Mouse (Mus musculus) WW6 (cell line): ENCODE data around the gene Atn1.

Experiments used
- DNase-seq: peaks from one replicate; pipeline ENCODE4 v3.0.0-alpha.2; 2013; ENCODE audit warnings: low read depth, low spot score

Atn1 gene

GRCm38 (mm10) chr6:124740888-124741761 is 15.2 kb downstream of the Atn1 start, which contains the start of gene Grcc10:
Gene Grcc10 (minus strand): TSS chr6:124741374.
- DNase-seq: peak; percentile 98

GRCm38 (mm10) chr6:124740211-124740887 is 16.0 kb downstream of the Atn1 start:
- peak; percentile 43 for DNase-seq

- no peak for DNase-seq
Observed at GRCm38 (mm10) chr6:124739231-124739796, 17.0 kb downstream of the Atn1 start.

DNA sequence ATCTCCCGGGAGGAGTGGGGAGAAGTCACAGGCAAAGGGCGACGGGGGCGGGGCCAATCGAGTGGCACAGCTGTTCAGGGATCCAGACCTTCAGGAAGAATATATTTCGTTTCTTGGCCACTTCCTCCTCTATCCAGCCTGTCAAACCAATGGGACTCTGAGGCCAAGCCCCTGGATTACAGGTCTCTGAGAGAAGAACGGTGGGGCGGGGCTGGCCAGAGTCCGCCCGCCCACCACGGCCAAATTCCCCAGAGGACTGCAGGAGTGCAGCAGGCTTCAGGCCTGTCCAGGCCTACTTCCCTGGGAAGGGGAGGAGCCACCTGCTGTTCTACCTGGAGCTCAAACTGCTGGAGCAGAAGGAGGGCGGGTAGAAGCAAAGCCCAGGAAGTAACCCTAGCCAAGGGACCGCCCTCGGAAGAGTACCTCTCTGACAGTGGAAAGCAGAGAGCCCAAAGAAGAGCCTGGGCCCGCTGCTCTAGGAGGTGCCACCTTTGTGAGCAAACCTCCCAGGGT is 17.8 kb downstream of the Atn1 start, which contains the start of gene Ptpn6:
Gene Ptpn6 (minus strand): TSS at position 204 of the 513 bp plus-strand sequence.
- DNase-seq: peak; percentile 90

GRCm38 (mm10) chr6:124737040-124737439 is 19.3 kb downstream of the Atn1 start:
- no peak for DNase-seq

GRCm38 (mm10) chr6:124734417-124734816 is 21.9 kb downstream of the Atn1 start:
- DNase-seq: no peak

GRCm38 (mm10) chr6:124732476-124733370 is 23.6 kb downstream of the Atn1 start:
- no peak for DNase-seq

GRCm38 (mm10) chr6:124731038-124731437 is 25.3 kb downstream of the Atn1 start:
- no peak for DNase-seq

GRCm38 (mm10) chr6:124729850-124730705 is 26.2 kb downstream of the Atn1 start:
- DNase-seq: no peak

DNA sequence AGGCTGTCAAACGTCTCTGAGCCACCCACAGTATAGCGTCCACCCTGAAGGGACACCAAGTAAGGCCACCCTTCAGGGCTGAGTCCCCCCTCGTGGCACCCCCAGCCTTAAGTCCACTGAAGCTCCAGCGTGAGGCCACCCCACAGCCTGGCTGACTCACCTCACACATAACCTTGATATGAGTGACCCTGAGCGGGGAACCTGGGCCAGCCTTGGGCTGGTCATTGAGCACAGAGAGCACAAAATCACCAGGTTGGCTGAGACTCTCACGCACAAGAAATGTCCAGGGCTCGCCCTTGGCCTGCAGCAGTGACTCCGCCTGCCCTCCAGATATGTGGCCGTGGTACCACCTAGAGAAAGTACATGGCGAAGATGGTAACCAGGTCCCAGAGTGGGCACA is 27.7 kb downstream of the Atn1 start:
- DNase-seq: no peak

GRCm38 (mm10) chr6:124724472-124724871 is 31.9 kb downstream of the Atn1 start:
- no peak for DNase-seq

- DNase-seq: no peak
Observed at GRCm38 (mm10) chr6:124723541-124723940, 32.8 kb downstream of the Atn1 start.

DNA sequence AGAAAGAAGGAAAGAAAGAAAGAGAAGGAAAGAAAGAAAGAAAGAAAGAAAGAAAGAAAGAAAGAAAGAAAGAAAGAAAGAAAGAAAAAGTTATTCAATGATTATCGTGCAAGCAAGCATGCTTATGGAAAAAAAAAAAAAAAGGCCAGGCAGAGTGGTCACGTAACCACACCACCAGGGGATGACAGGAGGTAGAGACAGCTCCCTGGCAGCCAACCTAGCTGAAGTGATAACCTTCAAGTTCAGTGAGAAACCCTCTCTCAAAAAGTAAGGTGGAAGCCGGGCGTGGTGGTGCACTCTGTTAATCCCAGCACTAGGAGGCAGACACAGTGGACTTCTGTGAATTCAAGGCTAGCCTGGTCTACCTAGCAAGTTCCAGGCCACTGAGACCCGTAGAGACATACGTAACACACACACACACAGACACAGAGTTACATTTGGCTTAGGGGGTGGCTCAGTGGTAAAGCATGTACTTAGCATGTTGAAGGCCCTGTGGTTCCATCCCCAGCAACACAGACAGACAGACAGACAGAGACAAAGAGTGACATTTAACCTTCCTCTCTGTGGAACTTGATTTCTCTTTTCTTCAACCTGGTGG is 33.3 kb downstream of the Atn1 start:
- no peak for DNase-seq

GRCm38 (mm10) chr6:124720904-124721303 is 35.4 kb downstream of the Atn1 start:
- no peak for DNase-seq

- DNase-seq: no peak
Observed at GRCm38 (mm10) chr6:124719354-124719978, 36.9 kb downstream of the Atn1 start.

DNA sequence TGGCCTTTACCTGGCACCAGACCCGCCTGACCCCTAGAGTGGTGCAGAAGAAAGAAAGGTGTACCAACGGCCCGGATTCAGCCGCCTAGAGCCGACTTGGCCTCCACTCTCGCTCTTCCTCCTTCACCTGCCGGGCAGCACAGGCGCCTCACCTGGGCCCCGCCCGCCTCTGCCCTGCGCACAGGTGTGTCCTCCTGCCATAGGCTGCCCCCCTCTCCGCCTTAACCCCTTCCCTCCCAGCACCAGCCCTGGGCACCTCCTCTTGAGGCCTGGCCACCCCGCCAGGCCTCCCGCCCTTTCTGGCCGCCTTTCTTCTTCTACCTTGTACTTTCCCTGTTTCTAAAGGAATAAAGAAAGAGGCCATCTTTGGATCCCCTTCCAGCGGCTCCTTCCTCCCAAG is 37.6 kb downstream of the Atn1 start:
- DNase-seq: no peak

GRCm38 (mm10) chr6:124717968-124718367 is 38.4 kb downstream of the Atn1 start:
- no peak for DNase-seq

- DNase-seq: no peak
Observed at GRCm38 (mm10) chr6:124716864-124717490, 39.3 kb downstream of the Atn1 start.

DNA sequence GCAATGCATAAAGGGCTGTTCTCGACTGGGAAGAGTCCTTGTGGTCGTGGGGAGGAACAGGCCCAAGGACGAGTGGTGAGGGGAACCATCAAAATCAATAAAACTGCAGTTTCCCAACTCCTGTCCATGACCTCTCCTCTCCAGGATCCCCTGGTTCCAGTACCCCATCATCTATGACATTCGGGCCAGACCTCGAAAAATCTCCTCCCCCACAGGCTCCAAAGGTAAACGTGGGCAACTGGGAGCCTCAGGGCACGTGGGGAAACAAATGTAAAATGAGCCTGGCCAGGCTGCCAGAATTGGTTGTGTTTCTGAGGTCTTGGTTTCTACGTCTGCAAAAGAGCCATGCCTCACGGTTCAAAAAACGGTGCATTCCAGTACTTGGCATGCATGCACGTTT is 43.4 kb downstream of the Atn1 start:
- no peak for DNase-seq
